Mouse (Mus musculus) neutrophil, adult 5-6 weeks (primary cell): ENCODE results near the gene Cd86. TPM values are rescaled to one million over a fixed set of nuclear protein-coding genes. Genes with fewer than 3 reads are reported as not detected.

Experiments
- ATAC-seq: fragments of 151-379, 151-347 bp; 2 replicates; pipeline ENCODE4 v1.8.0; 2017; ENCODE audit warnings: mild to moderate bottlenecking, moderate TSS enrichment; ENCODE audit not compliant: insufficient number of reproducible peaks, poor library complexity, low FRiP score, severe bottlenecking; ENCODE audit errors: extremely low read depth
- total RNA-seq: library from RNA; stranded (forward); fragments of 200-1000 nt; gene quantifications from 2 replicates; pipeline ENCODE4 v1.2.3, GENCODE M21; 2017

Cd86 gene
- total RNA-seq, 1 experiment from 2014 or later = 50.7 TPM

DNA sequence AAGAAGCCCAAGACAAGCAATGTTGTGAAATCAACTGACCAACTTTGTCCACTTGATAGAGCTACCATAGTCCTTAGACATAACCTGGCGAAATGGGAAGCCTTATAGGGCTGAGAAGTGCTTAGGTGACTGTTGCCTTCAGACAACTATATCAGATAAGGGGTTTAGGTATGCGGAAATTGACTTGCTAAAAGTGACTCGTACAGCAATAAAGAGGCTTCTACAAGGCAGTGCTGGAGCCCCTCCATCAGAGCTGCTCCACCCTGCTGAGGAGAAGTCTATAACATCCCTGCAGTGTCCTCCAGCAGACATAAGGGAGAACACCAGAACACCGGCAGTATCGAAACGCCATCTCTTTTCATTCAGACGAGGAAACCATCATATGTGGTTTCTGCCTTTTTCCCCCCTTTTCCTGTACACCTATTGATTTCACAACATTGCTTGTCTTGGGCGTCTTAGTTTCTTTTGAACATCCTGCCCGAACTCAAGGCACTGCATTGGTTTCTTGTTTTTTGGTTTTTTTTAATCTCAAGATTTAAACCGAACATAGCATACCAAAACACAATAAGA is 652 bp upstream of the Cd86 start:
- no peak for ATAC-seq

DNA sequence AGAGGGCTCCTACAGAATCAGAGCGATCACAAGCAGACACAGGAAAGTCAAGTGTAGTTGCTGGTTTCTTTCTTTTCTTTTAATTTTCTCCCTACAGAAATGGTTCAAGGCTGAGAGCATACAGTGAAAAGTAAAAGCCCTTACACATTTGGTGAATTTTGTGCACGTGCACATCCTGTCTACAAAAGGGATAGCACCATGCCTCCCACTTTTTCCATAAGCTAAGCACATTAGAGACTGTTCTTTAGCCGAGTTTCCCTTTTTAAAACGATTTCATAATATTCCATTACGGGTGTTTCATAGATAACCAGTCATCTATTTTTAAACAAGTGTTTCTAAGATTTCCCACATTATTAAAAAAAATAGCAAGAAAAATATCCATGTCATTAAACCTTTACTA is 2.4 kb downstream of the Cd86 start:
- ATAC-seq = no peak

- ATAC-seq = no peak
Observed at GRCm38 (mm10) chr16:36661330-36661729, 4.6 kb downstream of the Cd86 start.

GRCm38 (mm10) chr16:36655910-36656309 is 10.0 kb downstream of the Cd86 start:
- peak; percentile 37; the same call in 1 of the 2 replicates for ATAC-seq

DNA sequence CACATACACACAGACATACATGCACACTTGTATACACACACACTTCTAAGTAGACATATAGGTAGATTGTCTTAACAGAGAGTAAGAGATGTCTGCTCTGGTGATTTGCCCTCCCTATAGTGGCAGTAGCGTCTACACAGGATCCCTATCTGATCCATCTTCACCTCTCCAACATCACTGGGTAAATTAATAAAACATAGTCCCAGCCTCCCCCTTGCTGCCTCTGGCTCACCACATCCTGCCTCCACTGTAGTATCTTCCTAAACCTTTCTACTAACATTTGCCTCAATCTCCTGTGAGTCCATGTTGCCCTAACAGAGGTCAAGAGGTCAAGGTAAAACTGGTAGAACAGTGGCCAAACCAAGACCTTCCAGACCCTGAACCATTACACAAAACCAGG is 10.7 kb downstream of the Cd86 start:
- ATAC-seq = no peak

DNA sequence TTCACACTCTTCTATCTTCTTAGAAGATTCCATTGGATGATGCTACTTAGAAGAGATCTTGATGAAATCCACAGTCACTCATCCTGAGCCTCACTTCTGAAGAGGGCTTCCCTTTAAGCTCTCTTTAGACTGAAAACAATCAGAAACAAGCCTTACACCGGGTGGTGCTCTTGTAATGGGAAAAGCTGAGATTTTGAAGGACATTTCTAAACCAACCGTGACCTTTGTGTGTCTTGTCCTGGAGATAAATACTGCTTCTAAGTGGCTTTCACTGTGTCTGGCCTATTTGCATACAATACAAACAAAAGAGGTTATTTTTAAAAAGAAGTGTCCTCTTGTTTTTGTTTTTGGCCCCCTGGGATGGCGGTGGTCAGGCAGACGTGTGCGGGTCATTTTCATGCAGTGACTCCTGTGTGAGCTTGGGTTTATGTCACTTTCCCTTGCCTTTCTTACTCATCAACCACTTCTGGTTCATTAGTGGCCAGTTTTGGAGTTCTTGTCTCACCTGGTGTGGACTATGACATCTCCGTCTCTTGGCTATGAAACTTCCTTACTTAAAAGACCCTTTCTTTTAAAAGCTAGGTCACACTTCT is 14.6 kb downstream of the Cd86 start:
- ATAC-seq = no peak

DNA sequence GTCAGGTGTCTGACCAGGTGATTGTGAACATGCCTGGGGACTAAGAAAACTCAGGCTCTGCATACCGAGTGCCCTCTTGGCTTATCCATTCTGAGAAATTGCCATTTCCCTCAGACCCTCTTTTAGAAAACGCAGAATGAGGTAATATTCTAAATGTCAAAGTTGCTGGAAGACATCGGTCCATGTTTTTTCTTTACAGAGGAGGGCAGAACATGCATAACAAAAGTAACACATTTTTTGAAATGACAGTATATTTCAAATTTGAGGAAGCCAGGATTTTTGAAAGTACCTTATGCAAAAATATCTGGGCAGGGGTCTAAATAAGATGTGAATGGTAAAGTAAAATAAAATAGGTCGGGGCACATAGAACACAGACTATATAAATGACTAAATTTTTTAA is 15.4 kb downstream of the Cd86 start:
- ATAC-seq = no peak

GRCm38 (mm10) chr16:36649304-36649703 is 16.6 kb downstream of the Cd86 start:
- no peak for ATAC-seq

GRCm38 (mm10) chr16:36645124-36645523 is 20.8 kb downstream of the Cd86 start:
- ATAC-seq = no peak

DNA sequence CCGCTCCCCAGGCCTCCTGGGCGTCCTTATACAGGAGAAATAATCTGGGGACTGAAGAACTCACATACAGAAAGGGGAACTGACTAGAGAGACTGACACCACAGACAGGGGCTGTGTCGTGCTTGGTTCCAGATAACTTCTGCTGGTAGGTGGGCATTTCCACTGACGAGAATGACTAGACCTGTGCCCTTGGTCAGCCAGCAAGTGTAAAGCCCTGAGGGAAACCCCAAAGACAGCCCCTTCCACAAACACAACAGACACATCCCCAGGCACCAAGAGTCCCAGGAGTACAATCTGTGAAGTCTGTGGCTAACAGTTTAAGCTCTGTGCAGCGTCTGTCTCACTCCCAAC is 23.2 kb downstream of the Cd86 start:
- ATAC-seq = no peak

DNA sequence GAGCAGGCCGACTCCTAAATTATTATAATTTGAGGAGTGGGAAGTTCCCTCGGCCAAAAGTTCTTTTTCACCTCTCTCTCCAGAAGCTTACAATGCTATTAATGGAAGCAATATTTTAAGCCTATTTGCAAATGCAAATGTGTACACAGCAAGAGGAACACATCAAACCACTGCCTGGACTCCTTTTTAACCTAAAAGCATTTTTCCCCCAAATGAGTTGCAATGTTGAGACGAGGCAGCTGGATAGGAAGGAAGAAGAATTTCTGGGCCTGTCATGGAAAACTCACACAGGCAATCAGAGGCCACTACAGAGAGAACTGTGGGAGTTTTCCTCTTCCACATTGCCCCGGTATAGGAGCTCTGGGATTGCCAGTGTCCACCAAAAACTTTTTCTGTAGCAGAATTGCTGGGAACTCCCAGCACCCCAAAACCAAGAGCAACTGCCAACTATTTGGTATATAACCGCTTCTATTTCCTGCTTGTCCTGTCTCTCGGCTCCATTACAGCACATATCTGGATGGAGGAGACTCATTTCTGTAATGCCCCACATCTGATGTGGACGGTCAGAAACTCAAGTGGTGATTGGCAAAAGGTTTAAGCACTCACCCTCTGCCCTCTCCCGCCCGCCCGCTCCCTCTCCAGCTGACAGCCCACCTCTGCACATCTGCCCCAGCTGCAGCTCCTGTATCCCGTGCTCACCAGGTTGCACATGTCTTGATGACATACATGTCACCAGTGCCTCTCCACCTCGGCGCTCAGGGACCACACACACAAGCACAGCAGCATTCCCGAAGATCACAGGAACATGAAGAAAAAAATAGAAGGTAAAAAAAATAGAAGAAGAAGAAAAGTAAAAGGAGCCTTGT is 23.8 kb downstream of the Cd86 start:
- no peak for ATAC-seq

GRCm38 (mm10) chr16:36640993-36641392 is 24.9 kb downstream of the Cd86 start:
- ATAC-seq = no peak

DNA sequence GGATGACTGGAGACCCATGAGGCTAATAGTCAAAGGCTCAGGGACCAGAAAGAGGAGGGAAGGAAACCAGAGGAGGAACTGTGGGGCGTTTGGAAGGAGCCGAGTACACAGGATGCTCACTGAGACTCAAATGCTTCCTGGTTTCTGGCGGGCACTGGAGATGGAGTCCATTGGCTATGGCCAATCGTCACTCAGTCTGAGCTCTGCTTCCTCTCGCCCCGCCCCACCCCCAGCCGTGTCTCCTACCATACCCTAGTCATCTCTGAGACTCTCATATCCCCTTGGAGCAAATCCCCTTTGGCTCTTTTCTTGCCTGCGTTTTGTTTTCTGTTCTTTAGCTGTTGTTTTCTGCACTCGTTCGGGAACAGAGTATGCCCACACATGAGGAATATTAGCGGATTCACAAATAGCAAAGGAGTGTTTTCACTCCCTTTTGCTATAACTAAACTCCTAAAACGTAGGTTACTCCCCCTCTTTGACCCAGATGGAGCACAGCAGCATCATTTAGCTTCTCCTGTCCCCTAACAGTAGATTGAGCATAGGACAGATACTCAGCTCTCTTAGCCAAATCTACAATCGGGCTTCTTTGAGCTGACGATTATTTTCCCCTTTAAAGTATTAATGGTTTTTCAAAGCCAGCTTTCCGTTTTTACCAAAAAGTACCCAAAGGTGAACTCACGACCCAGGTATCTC is 25.9 kb downstream of the Cd86 start:
- no peak for ATAC-seq

DNA sequence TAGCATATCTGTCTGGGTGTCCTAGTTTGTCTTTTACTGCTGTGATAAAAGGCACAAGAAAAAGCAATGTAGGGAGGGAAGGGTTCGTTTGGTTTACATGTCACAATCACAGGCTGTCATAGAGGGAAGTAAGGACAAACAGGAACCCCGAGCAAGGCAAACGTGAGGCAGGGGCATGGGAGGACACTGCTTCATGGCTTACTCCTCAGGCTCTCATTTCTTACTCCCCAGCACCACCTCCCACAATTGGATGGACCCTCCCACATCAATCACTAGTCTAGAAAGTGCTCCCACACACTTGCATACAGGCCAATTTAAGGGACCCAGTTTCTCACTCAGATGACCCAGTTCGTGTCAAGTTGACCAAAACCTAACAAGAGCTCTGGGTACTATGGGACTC is 29.1 kb downstream of the Cd86 start:
- ATAC-seq = no peak

GRCm38 (mm10) chr16:36634971-36635710 is 30.7 kb downstream of the Cd86 start:
- ATAC-seq = peak; percentile 81

DNA sequence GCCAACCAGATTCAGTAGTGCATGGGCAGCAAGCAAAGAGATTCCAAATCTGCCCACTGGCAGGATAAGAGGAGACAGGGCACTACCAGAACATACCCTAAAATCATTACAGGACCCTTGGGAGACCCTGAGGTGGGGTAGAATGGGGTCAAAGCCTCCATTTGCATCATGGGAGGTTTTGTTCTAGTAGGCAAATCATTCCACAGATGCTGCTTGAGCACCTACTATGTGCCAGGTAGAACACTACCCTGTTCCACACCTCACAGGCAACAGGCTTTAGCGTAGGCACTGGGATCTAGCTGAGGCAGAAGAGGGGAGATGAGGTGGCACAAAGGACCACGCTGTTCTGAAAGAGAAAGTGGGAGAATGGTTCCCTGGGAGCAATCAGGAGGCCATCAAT is 31.5 kb downstream of the Cd86 start:
- no peak for ATAC-seq

DNA sequence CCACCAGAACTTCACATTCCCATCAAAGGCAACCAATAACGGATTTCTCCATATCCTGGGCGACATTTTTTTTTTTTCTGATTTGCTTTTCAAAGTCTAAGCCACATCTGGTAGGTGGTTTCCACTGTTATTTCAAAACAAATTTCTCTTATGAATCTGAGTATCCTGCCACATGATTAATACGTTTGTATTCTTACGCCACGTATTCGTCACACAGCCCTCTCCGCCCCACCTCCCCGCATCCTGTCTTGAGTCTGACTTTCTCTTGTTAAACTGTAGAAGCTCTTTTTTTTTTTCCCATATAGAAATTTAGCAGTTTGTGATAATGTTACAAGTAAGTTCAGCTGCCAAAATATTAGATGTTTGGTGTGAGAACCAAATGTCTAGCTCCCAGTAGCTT is 33.7 kb downstream of the Cd86 start:
- no peak for ATAC-seq

DNA sequence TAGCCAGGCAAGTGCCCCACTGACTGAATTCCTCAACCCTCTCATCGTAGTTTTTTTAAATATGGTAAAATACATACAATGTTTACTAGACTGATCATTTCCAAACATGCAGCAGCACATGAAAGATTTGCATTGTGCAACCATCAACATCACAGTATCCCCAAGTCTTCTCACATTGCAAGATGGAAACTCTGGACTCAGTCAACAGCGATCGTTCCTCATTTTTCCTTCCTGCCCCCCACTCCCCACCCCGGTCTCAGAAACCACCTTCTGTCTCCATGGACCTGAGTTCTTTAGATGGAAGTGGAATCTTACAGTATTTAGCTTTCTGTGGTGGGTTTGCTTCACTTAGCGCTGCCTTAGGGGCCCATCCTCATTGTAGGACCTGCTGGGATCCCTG is 34.3 kb downstream of the Cd86 start:
- ATAC-seq = no peak

DNA sequence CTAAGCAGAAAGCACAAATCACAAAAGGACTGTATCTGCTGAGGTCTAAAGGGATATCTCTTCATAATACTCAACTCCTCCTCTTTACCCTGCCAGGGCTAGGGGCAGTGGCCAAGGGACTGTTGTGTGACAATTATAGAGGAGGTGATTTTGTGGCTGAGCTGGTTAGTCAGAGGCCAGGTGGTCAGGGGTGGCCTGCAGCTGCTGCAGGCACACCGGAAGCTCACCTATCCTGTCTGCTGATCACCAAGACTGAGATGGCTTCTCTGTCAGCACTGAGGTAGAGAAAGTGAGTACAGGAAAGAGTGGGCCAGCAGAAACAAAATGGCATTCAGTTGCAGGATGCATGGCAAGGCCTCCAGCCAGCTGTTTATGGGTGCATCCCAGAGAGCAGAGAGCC is 38.1 kb downstream of the Cd86 start:
- no peak for ATAC-seq
